In genomic region chr5:107025809-107026208, GRCm38 (mm10) we compare ENCODE assay signal across 13 mouse cellular contexts.
A peak's percentile ranks its signal among the peaks of the same experiment; 100 is the strongest.
DNase-seq lines count a peak whose midpoint lies in the region; ATAC-seq lines count a peak whose summit lies in the region.
"Had no signal": no experiment of that assay in that cellular context is flagged by ENCODE, and none has a peak within 500 bp of the region (broad histone marks: within the 10 kb centered on the region; RNA-seq: fewer than 3 reads in every experiment).

No protein-coding gene starts in this region.

- peak; percentile 56 for DNase-seq in kidney, postnatal 14 days
- DNase-seq in kidney, adult 8-10 months: no peak
- DNase-seq in gastrocnemius, postnatal 14 days: peak; percentile 58
- peak; percentile 68 to 70 for DNase-seq in heart, postnatal 14 days
- DNase-seq in left cerebral cortex, postnatal 36 days (ENCODE audit: low spot score in 2 of 2): no peak
- no peak for DNase-seq in hindbrain, embryonic 10.5 days (ENCODE audit: low spot score)
- DNase-seq: layer of hippocampus, adult 9-11 months; right cerebral cortex, postnatal 14 days had no signal

- WGBS in stomach, embryonic 15.5 days: 57% methylated on average over 8 of the region's 8 CpGs
- 92% methylated on average over 8 of the region's 8 CpGs for WGBS in hindbrain, embryonic 10.5 days

- H3K27ac ChIP-seq in stomach, embryonic 15.5 days: peak overlapping the region; percentile 1; the same call in 1 of the 2 replicates
- H3K27ac ChIP-seq in hindbrain, embryonic 10.5 days: no peak overlapping the region
- H3K27ac ChIP-seq: forebrain, embryonic 13.5 days; hindbrain, embryonic 13.5 days; liver, embryonic 15.5 days had no signal

- H3K36me3 ChIP-seq in stomach, embryonic 15.5 days: no peaks in the 10 kb centered on the region
- no peaks in the 10 kb centered on the region for H3K36me3 ChIP-seq in hindbrain, embryonic 10.5 days
- H3K36me3 ChIP-seq: hindbrain, embryonic 13.5 days; liver, embryonic 15.5 days had no signal

- intact Hi-C loops in gastrocnemius, postnatal 14 days (cut with DNase I; ENCODE audit: low total_unique reads): no loop called here
- intact Hi-C loops in heart, postnatal 14 days (cut with DNase I): no loop called here
- intact Hi-C loops in left cerebral cortex, postnatal 36 days (cut with DNase I): no loop called here

- no peaks in the 10 kb centered on the region for H3K9me3 ChIP-seq in stomach, embryonic 15.5 days
- no peaks in the 10 kb centered on the region for H3K9me3 ChIP-seq in hindbrain, embryonic 10.5 days
- H3K9me3 ChIP-seq: hindbrain, embryonic 13.5 days had no signal

- ATAC-seq in stomach, embryonic 15.5 days (ENCODE audit: insufficient read depth, low FRiP score, low read depth): no peak
- ATAC-seq: forebrain, embryonic 13.5 days had no signal

- H3K4me3 ChIP-seq in stomach, embryonic 15.5 days (replicated peaks): no peak overlapping the region
- H3K4me3 ChIP-seq in hindbrain, embryonic 10.5 days: no peak overlapping the region
- H3K4me3 ChIP-seq: forebrain, embryonic 13.5 days; hindbrain, embryonic 13.5 days; liver, embryonic 15.5 days; myocyte had no signal

- H3K4me1 ChIP-seq in stomach, embryonic 15.5 days: peaks cover 32% of the 10 kb centered on the region
- H3K4me1 ChIP-seq in hindbrain, embryonic 10.5 days (replicated peaks): peaks cover 14% of the 10 kb centered on the region; the same call in 1 of the 2 replicates
- H3K4me1 ChIP-seq: forebrain, embryonic 13.5 days; liver, embryonic 15.5 days had no signal

- H3K4me2 ChIP-seq in stomach, embryonic 15.5 days: no peak overlapping the region
- H3K4me2 ChIP-seq: forebrain, embryonic 13.5 days; hindbrain, embryonic 13.5 days; liver, embryonic 15.5 days had no signal

- no peaks in the 10 kb centered on the region for H3K27me3 ChIP-seq in stomach, embryonic 15.5 days (replicated peaks)
- no peaks in the 10 kb centered on the region for H3K27me3 ChIP-seq in hindbrain, embryonic 10.5 days (ENCODE audit: insufficient read depth, poor library complexity, severe bottlenecking)
- H3K27me3 ChIP-seq: forebrain, embryonic 13.5 days; hindbrain, embryonic 13.5 days had no signal

- no peak overlapping the region for H3K9ac ChIP-seq in stomach, embryonic 15.5 days
- H3K9ac ChIP-seq: forebrain, embryonic 13.5 days; hindbrain, embryonic 13.5 days; liver, embryonic 15.5 days had no signal

Comparison
In these comparisons a context has a peak if more than half of its experiments do, and no peak if none do; other contexts are left out.
1. DNase-seq: peak in kidney, postnatal 14 days (single experiment), gastrocnemius, postnatal 14 days (single experiment) and heart, postnatal 14 days (2 of 2); none in kidney, adult 8-10 months (0 of 2), left cerebral cortex, postnatal 36 days (0 of 2) and hindbrain, embryonic 10.5 days (single experiment).